1 mouse cellular context compared by ENCODE assay signal in genomic region chr11:58959186-58959825, GRCm38 (mm10).
A peak's percentile ranks its signal among the peaks of the same experiment; 100 is the strongest.
TF ChIP-seq lines count a peak whose summit lies in the region.

No protein-coding gene starts in this region.

TF ChIP-seq in CH12.LX, 34 proteins besides CTCF, POLR2A, EP300 and RAD21 (continued from another document):
- TF ChIP-seq IRF4 (IDR thresholded peaks at IDR 0.05; ENCODE audit: low read depth, low read length) (peak; percentile 96), JUND (conservative IDR thresholded peaks at IDR 0.05; ENCODE audit: low read depth, low read length) (peak; percentile 64), MAFK (IDR thresholded peaks at IDR 0.05; ENCODE audit: insufficient replicate concordance, low read length) (peak; percentile 51; the same call in 1 of the 2 replicates), MYC (IDR thresholded peaks at IDR 0.05; ENCODE audit: low read depth, low read length) (peak; percentile 48; the same call in 1 of the 2 replicates), UBTF (IDR thresholded peaks at IDR 0.05; ENCODE audit: low read depth, low read length) (no peak), MAX (IDR thresholded peaks at IDR 0.05; ENCODE audit: low read length) (peak; percentile 63; the same call in 1 of the 2 replicates), ZNF384 (IDR thresholded peaks at IDR 0.05; ENCODE audit: low read depth, low read length) (peak; percentile 26)
